Mouse (Mus musculus): ENCODE measurements around the gene Gm44503. TPM values are rescaled to one million over a fixed set of nuclear protein-coding genes. Genes with fewer than 3 reads are reported as not detected.

Gene Gm44503
- under 1 TPM; 0.12 to 0.37 TPM for total RNA-seq (2023)

DNA sequence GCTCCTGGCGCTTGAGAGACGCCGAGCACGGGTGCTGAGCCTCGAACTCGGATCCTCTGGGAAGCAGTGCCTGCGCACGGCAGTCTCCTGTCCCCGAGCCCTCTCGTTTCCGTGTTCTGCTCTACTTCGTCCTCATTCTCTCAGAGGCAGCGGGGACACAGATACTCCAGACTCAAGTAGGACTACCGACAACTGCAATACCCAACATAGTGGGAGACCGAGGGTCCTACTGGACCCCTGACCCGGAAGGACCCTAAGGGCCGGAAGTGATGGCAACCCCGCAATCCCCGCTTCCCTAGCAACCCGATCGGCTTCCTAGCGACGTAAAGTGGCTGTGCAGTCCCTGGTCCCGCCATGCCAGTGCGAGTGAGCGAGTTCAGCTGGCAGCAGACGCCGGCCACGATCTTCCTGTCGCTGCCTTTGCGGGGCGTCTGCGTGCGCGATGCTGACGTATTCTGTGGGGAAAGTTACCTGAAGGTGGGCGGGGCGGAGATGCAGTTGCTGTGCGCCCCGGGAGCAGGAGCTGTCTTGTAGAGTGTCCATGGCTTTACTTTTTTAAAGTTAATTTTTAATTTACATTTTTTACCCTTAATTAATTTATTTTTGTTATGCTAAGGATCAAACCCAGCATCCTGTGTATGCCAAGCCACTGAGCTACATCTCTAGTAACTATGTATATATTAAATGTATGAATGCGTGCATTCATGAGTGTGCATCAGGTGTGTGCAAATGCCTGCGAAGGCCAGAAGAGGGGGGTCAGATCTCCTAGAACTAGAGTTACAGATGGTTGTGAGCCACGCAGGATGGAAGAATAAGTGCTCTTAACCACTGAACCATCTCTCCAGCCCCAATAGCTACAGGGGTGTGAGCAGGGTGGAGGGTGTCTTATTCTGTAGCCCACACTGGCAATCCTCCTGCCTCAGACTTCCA is at the start of gene Gm44503, which contains the start of gene Dyx1c1:
Gene Gm44503 (plus strand): TSS at position 332 of the 930 bp plus-strand sequence.
Gene Dyx1c1 (plus strand): TSS at position 265 of the 930 bp plus-strand sequence.

DNA sequence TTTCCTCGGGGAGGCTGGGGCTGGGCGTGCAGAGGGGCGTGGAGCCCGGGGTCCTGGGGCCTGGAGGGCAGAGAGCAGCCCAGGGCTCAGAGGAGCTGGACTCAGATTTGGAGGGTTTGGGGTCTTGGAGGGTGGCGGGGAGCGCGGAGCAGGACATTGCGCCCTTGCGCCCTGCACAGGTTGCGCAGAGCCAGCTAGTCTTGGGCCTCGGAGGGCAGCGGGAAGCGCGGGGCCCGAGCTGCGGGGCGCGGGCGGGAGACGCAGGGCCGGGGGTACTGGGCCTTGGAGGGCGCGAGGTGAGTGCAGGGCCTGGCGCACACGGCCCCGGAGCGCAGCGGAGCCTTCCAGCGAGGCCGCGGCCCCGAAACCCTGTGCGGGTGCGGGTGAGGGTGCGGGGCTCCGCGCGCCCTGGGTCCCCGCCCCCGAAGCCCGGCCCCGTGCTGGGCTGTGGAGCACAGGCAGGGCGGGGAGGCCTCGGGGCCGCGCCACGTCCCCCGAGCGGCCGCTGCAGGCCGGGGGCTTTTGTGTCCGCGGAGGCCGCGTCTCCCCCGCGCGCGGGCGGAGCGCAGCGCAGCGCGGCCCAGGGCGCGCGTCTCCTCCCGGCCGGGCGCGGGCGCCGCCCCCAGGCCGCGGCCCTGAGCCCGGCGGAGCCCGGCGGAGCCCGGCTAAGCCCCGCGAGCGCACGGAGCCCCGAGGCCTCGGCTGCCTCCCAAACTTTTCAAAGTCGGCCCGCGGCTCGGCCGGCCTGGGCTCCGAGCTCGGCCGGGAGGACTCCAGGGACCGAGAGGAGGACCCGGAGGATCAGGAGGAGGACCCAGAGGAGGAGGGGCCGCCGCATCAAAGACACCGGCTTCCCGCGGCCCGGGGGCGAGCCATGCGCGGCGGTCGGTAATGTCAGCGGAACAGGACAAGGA is 33.4 kb upstream of the Gm44503 start, which contains the start of gene Pygo1:
Gene Pygo1 (plus strand): TSS at position 625 of the 914 bp plus-strand sequence.

GRCm38 (mm10) chr9:72985250-72986220 is 26.9 kb downstream of the Gm44503 start, which contains the start of the genes Ccpg1os and Ccpg1:
Ccpg1os (minus strand) TSS chr9:72985382.
Ccpg1 (plus strand) TSS chr9:72985429.

DNA sequence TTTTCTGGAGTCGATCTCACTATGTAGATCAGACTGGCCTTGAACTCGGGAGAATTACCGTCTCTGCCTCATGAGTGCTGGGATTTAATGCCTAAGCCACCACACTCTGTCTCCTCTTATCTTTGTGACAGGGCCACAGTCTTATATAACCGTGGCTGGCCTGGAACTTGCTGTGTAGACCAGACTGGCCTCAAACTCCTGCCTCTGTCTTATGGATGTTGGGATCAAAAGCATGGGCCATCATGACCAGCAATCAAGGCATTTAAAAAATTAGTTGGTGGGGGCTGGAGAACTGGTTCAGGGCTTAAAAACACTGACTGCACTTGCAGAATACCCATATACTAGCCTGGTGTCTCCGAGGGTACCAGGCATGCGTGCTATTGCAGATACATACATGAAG is 81.4 kb downstream of the Gm44503 start, which contains the start of gene Pigb:
Gene Pigb (minus strand): TSS at position 299 of the 400 bp plus-strand sequence.

GRCm38 (mm10) chr9:73044146-73045079 is 85.8 kb downstream of the Gm44503 start, which contains the start of gene Rab27a:
Rab27a (plus strand) TSS chr9:73044854.

Other genes starting within 250 kb of the Gm44503 start
- not detected for gene Prtg, start 152.0 kb upstream of the Gm44503 start, total RNA-seq (2023)
- gene Pygo1, start 33.2 kb upstream of the Gm44503 start, total RNA-seq (2023): not detected
- gene Dyx1c1, start 67 bp upstream of the Gm44503 start, total RNA-seq (2023): not detected
- 1 to 10 TPM; 2.0 to 2.7 TPM for gene Ccpg1os, start 26.5 kb downstream of the Gm44503 start, total RNA-seq (2023)
- gene Ccpg1, start 26.6 kb downstream of the Gm44503 start, total RNA-seq (2023): 100 to 1,000 TPM; 115 to 119 TPM
- 10 to 100 TPM; 10.2 to 10.4 TPM for gene Pigb, start 81.5 kb downstream of the Gm44503 start, total RNA-seq (2023)
- gene Rab27a, start 86.0 kb downstream of the Gm44503 start, total RNA-seq (2023): 10 to 100 TPM; 42.2 to 46.5 TPM
- gene Khdc3, start 143.0 kb downstream of the Gm44503 start, total RNA-seq (2023): 1 to 10 TPM; 2.9 to 3.9 TPM
- gene Gm20509, start 143.6 kb downstream of the Gm44503 start, total RNA-seq (2023): not detected
- gene Rsl24d1, start 154.6 kb downstream of the Gm44503 start, total RNA-seq (2023): 10 to 100 TPM; 50.2 to 51.4 TPM

Measured in monocyte, adult 59 days (primary cell).